8 mouse cellular contexts compared by ENCODE assay signal in genomic region chr5:150593756-150594648, GRCm38 (mm10). TPM values are rescaled to one million over a fixed set of nuclear protein-coding genes. Genes with fewer than 3 reads are reported as not detected.
A peak's percentile ranks its signal among the peaks of the same experiment; 100 is the strongest.
DNase-seq lines count a peak whose midpoint lies in the region; ATAC-seq and TF ChIP-seq lines count a peak whose summit lies in the region.

No protein-coding gene starts in this region.

- peak overlapping the region; percentile 82 for H3K9ac ChIP-seq in forebrain, postnatal 0 days

- peak; percentile 77 for ATAC-seq in forebrain, postnatal 0 days

- DNase-seq in ES-CJ7 (ENCODE audit: low read depth, low spot score) = peak; percentile 32
- DNase-seq in cerebellum, adult 11 months = peak; percentile 63
- DNase-seq in forebrain, postnatal 0 days = peak; percentile 64
- peak; percentile 54 for DNase-seq in hindbrain, embryonic 10.5 days (ENCODE audit: low spot score)
- peak; percentile 69 for DNase-seq in layer of hippocampus, postnatal 10 days (ENCODE audit: low spot score in 2 of 2)
- peak; percentile 56 for DNase-seq in lung, postnatal 10 days
- peak; percentile 68 for DNase-seq in ovary, postnatal 36 days (ENCODE audit: low spot score)
- peak; percentile 74 for DNase-seq in thymus, postnatal 25 days

- H3K27ac ChIP-seq in forebrain, postnatal 0 days (ENCODE audit: low read depth, low read length) = peak overlapping the region; percentile 64
- H3K27ac ChIP-seq in hindbrain, embryonic 10.5 days = peak overlapping the region; percentile 75

- no peaks in the 10 kb centered on the region for H3K9me3 ChIP-seq in forebrain, postnatal 0 days (ENCODE audit: low read length)
- no peaks in the 10 kb centered on the region for H3K9me3 ChIP-seq in hindbrain, embryonic 10.5 days

- WGBS in forebrain, postnatal 0 days = 2% methylated on average over 97 of the region's 102 CpGs
- under 1% methylated on average over 102 of the region's 102 CpGs for WGBS in hindbrain, embryonic 10.5 days

- TF ChIP-seq CTCF in forebrain, postnatal 0 days (IDR thresholded peaks at IDR 0.05; ENCODE audit: low read depth) = no peak

- no peaks in the 10 kb centered on the region; the same call in 1 of the 2 replicates for H3K4me1 ChIP-seq in forebrain, postnatal 0 days (ENCODE audit: insufficient read depth)
- H3K4me1 ChIP-seq in hindbrain, embryonic 10.5 days (replicated peaks) = peaks cover 23% of the 10 kb centered on the region

- H3K27me3 ChIP-seq in forebrain, postnatal 0 days (ENCODE audit: insufficient read depth, low read length) = 0 out of 2 replicates have a peak, but pooled peaks cover 3% of the 10 kb centered on the region
- H3K27me3 ChIP-seq in hindbrain, embryonic 10.5 days (ENCODE audit: insufficient read depth, poor library complexity, severe bottlenecking) = peaks cover 54% of the 10 kb centered on the region

- H3K4me2 ChIP-seq in forebrain, postnatal 0 days (ENCODE audit: low read depth) = peak overlapping the region; percentile 95

- peak overlapping the region; percentile 80 for H3K4me3 ChIP-seq in forebrain, postnatal 0 days (ENCODE audit: low read depth, low read length)
- peak overlapping the region; percentile 89 for H3K4me3 ChIP-seq in hindbrain, embryonic 10.5 days

- no peaks in the 10 kb centered on the region; the same call in 1 of the 2 replicates for H3K36me3 ChIP-seq in forebrain, postnatal 0 days (ENCODE audit: insufficient read depth)
- no peaks in the 10 kb centered on the region for H3K36me3 ChIP-seq in hindbrain, embryonic 10.5 days

RNA-seq across cellular contexts. Expression of gene N4bp2l1, which starts 3.0 kb away (rescaled TPM):
- total RNA-seq in forebrain, postnatal 0 days (2014; rRNA removed) = 15.9 and 27.4 TPM in 2 replicates
- 19.5 and 28.0 TPM in 2 replicates for polyA plus RNA-seq in forebrain, postnatal 0 days (2015; fragmentation: Nextera tagmentation; extraction: Ambion mirVana)
- 2.6 and 3.2 TPM in 2 replicates for polyA plus RNA-seq in hindbrain, embryonic 10.5 days (2016; fragmentation: Nextera tagmentation; extraction: Ambion mirVana)
- 10 to 100 TPM; 29.2 to 34.1 TPM for total RNA-seq in layer of hippocampus, postnatal 10 days (2021)

Comparison
In these comparisons a context has a peak if more than half of its experiments do, and no peak if none do; other contexts are left out.
1. Peak in every context shown above with its lines: DNase-seq, ATAC-seq, H3K4me3 ChIP-seq and H3K27ac ChIP-seq.